Mouse (Mus musculus) embryonic facial prominence, embryonic 11.5 days (tissue): ENCODE measurements around the gene Fgfr2. TPM values are rescaled to one million over a fixed set of nuclear protein-coding genes. Genes with fewer than 3 reads are reported as not detected.

Source experiments
- ATAC-seq: fragments of 200-750 bp; cut with Nextera tagmentation; replicated peaks from 2 replicates; pipeline ENCODE4 v1.8.0; 2017; ENCODE audit warnings: low read depth; ENCODE audit not compliant: insufficient number of reproducible peaks, low FRiP score, low TSS enrichment
- DNase-seq: peaks from one replicate; pipeline ENCODE4 v3.0.0-alpha.2; 2015; ENCODE audit warnings: low spot score
- H3K27ac ChIP-seq: fragments of 300-500 bp; sonication (generic); replicated peaks from 2 replicates; pipeline ENCODE4 v1.5.1; 2014; ENCODE audit warnings: mild to moderate bottlenecking, low read depth, low read length, control low read depth
- H3K27me3 ChIP-seq: fragments of 300-500 bp; sonication (generic); 2 replicates; pipeline ENCODE4 v1.6.1; 2014; ENCODE audit warnings: mild to moderate bottlenecking, low read length, moderate library complexity, mixed read lengths; ENCODE audit not compliant: control insufficient read depth, insufficient read depth
- H3K36me3 ChIP-seq: fragments of 300-500 bp; sonication (generic); replicated peaks from 2 replicates; pipeline ENCODE4 v1.6.1; 2014; ENCODE audit warnings: low read depth, mild to moderate bottlenecking, low read length, moderate library complexity, mixed read lengths; ENCODE audit not compliant: control insufficient read depth, insufficient read depth
- H3K4me1 ChIP-seq: fragments of 300-500 bp; sonication (generic); 2 replicates; pipeline ENCODE4 v1.6.1; 2014; ENCODE audit warnings: low read length, mixed read lengths; ENCODE audit not compliant: control insufficient read depth, insufficient read depth
- H3K4me2 ChIP-seq: fragments of 300-500 bp; sonication (generic); 2 replicates; pipeline ENCODE4 v1.6.1; 2014; ENCODE audit warnings: low read depth, mild to moderate bottlenecking, control low read depth, low read length, moderate library complexity
- H3K4me3 ChIP-seq: fragments of 300-500 bp; sonication (generic); 2 replicates; pipeline ENCODE4 v1.5.1; 2014; ENCODE audit warnings: low read depth, low read length, control low read depth
- H3K9ac ChIP-seq: fragments of 300-500 bp; sonication (generic); replicated peaks from 2 replicates; pipeline ENCODE4 v1.6.1; 2014; ENCODE audit warnings: mild to moderate bottlenecking, control low read depth, low read length
- H3K9me3 ChIP-seq: fragments of 300-500 bp; sonication (generic); replicated peaks from 2 replicates; pipeline ENCODE4 v1.6.1; 2016; ENCODE audit warnings: mild to moderate bottlenecking, low read length, inconsistent platforms, mixed read lengths; ENCODE audit not compliant: control insufficient read depth
- WGBS: fragments of 180-500 bp; shearing (Covaris S2); extraction: QIAGEN DNeasy Blood & Tissue Kit; methylation state at CpG from one replicate; pipeline ENCODE4 v1.1.7; 2014; 5-methylcytosine and 5-hydroxymethylcytosine counted together
- polyA plus RNA-seq: library from polyadenylated mRNA; unstranded; fragments of >200 nt; fragmentation: Nextera tagmentation; extraction: Ambion mirVana; gene quantifications from 2 replicates; pipeline ENCODE4 v1.2.1, GENCODE M21; 2014

Fgfr2 gene
- polyA plus RNA-seq, 1 experiment from 2014 or later, result 75.6 TPM

DNA sequence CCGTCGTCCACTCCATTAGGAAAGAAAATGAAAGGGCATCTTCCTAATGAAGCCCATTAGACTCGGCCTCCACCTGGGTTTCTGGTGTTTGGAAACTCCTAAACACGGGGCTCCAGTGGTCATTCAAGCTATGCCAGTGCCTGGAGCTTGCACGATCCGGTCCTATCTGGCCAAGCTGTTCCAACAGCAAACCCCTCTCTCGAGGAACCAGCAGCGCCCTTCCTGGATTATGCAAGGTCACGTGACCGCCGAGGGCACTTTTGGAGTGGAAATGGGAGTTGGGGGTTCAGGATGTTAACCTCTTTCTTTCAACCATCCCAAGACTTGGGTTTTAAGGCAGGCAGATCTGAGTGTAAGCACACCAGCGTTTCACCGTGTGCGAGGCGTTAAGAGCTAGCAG is 7.3 kb downstream of the Fgfr2 start:
- 10% methylated on average over 15 of the region's 15 CpGs for WGBS
- DNase-seq, result peak; percentile 71
- peaks cover 16% of the 10 kb centered on the region for H3K4me1 ChIP-seq

DNA sequence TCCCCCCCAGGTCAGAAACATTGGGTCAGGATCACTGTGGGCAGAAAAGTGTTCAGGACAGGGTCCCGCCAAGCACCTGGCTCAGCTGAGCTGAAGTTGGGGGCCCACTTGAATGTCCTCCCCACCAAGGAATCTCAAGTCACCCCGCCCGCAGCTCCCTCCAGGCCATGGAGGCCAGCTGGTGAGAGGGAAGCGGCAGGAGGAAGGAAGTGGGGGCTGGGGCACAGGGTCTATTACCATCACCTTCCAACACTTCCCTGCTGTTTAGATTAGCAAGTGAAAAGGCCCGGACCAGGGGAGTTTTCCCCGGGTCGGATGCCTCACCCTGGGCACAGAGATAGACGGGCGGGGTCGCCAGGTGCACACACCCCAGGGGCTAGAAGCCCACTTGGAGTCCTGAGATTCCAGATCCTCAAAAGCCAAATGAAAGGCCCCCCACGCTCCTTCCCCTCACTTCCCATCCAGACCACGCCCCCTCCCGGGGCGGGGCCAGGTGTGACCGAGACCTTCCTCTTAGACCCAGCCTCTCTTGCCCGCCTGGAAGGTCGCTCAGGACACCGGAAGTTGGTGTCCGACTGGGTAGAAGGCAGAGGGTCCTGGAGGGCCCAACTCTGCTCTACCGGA is 8.2 kb downstream of the Fgfr2 start:
- no peaks in the 10 kb centered on the region for H3K27me3 ChIP-seq
- H3K9me3 ChIP-seq, result no peaks in the 10 kb centered on the region
- no peak for ATAC-seq
- no peak overlapping the region for H3K27ac ChIP-seq
- no peak overlapping the region for H3K9ac ChIP-seq
- no peak overlapping the region for H3K4me3 ChIP-seq
- peak; percentile 51 for DNase-seq
- H3K4me1 ChIP-seq, result peaks cover 16% of the 10 kb centered on the region
- H3K4me2 ChIP-seq, result peak overlapping the region; percentile 34
- WGBS, result 11% methylated on average over 19 of the region's 20 CpGs
- no peaks in the 10 kb centered on the region; the same call in 1 of the 2 replicates for H3K36me3 ChIP-seq

More for the DNA sequence above, 7.3 kb downstream of the Fgfr2 start:
- ATAC-seq, result no peak
- H3K4me2 ChIP-seq, result peak overlapping the region; percentile 13; the same call in 1 of the 2 replicates
- no peaks in the 10 kb centered on the region for H3K9me3 ChIP-seq
- no peak overlapping the region for H3K27ac ChIP-seq
- 0 out of 2 replicates have a peak overlapping the region, but pooled peaks have one; percentile 6 for H3K4me3 ChIP-seq
- no peaks in the 10 kb centered on the region; the same call in 1 of the 2 replicates for H3K36me3 ChIP-seq
- H3K9ac ChIP-seq, result no peak overlapping the region
- no peaks in the 10 kb centered on the region for H3K27me3 ChIP-seq

- H3K36me3 ChIP-seq, result no peaks in the 10 kb centered on the region; the same call in 1 of the 2 replicates
- 73% methylated on average over 8 of the region's 8 CpGs for WGBS
- no peak for ATAC-seq
- H3K4me1 ChIP-seq, result peaks cover 16% of the 10 kb centered on the region
- H3K9me3 ChIP-seq, result no peaks in the 10 kb centered on the region
- H3K27me3 ChIP-seq, result no peaks in the 10 kb centered on the region
- DNase-seq, result no peak
- H3K4me2 ChIP-seq, result no peak overlapping the region
- H3K27ac ChIP-seq, result no peak overlapping the region
- no peak overlapping the region for H3K9ac ChIP-seq
- H3K4me3 ChIP-seq, result no peak overlapping the region
Observed at GRCm38 (mm10) chr7:133113185-133113895, 9.8 kb downstream of the Fgfr2 start.

DNA sequence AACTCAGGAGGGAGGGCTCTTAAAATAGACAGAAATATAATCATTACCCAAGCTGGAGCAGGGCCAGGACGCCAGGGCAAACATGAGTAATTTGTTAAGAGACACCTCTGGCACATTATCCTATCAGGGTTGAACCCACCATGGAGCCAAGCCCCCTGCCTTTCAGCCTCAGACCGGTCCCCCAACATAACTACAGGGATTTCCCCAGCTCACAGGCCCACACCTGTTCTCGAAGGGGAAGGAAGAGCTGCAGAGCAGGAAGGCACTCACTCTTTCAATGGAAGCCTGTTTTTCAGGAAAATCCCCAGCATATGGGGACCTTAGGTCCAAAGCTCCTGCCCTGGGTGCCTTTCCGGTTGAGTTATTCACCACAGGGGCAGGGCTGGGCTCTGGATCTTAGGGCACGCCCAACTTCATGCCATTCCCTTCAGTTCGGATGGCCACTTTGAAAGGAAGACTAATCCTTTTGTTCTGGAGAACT is 10.8 kb downstream of the Fgfr2 start:
- peaks cover 16% of the 10 kb centered on the region for H3K4me1 ChIP-seq
- H3K4me3 ChIP-seq, result no peak overlapping the region
- DNase-seq (peak; percentile 49), ATAC-seq (0 out of 2 replicates have a peak, but pooled peaks have one; percentile 55)
- 15% methylated on average over 6 of the region's 6 CpGs for WGBS
- H3K27ac ChIP-seq, result no peak overlapping the region
- no peaks in the 10 kb centered on the region for H3K9me3 ChIP-seq
- H3K27me3 ChIP-seq, result no peaks in the 10 kb centered on the region
- no peak overlapping the region for H3K9ac ChIP-seq
- H3K4me2 ChIP-seq, result no peak overlapping the region
- no peaks in the 10 kb centered on the region; the same call in 1 of the 2 replicates for H3K36me3 ChIP-seq

DNA sequence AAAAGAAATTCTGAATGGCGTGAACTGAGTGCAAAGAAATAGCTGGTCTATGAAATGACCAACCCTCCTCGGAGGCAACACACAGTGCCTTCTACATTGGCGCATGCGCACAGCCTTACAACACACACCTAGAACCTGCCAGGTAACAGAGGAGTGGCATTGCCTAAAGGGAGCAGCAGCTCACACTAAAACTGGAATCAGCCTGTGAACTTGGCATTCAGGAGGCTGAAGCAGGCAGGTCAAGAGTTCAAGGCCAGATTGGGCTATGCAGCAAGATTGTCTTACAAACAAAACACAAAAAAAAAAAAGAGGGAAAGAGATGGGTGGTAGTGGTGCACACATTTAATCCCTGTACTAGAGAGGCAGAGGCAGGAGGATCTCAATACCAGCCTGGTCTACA is 13.7 kb downstream of the Fgfr2 start:
- WGBS, result 96% methylated on average over 4 of the region's 4 CpGs
- peaks cover 1% of the 10 kb centered on the region for H3K4me1 ChIP-seq

DNA sequence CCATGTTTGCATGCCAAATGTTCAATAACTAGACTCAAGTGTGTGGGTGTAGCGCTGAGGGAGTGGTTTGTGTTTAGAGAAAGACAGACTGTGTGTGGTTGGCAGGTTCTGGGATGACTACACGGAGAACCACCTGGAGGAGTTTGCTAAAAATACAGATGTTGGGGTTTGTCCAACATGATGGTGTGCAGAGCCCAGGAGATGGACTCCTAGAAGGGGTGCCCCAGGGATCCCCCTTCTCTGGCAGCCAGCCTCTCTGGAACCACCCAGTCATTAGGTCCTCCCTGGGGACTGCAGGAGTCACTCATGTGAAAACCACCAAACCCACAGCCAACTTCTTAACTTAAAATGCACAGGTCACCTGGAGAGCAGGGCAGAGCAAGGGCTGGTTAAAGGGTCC is 14.5 kb downstream of the Fgfr2 start:
- no peak overlapping the region for H3K4me2 ChIP-seq
- no peak overlapping the region for H3K27ac ChIP-seq
- 92% methylated on average over 2 of the region's 2 CpGs for WGBS
- no peaks in the 10 kb centered on the region for H3K9me3 ChIP-seq
- no peak overlapping the region for H3K9ac ChIP-seq
- H3K27me3 ChIP-seq, result no peaks in the 10 kb centered on the region
- H3K4me1 ChIP-seq, result no peaks in the 10 kb centered on the region
- no peak for ATAC-seq
- no peak for DNase-seq
- no peak overlapping the region for H3K4me3 ChIP-seq
- H3K36me3 ChIP-seq, result no peaks in the 10 kb centered on the region; the same call in 1 of the 2 replicates

More for the DNA sequence above, 13.7 kb downstream of the Fgfr2 start:
- DNase-seq (no peak), ATAC-seq (no peak)
- H3K27ac ChIP-seq, result no peak overlapping the region
- H3K4me3 ChIP-seq, result no peak overlapping the region
- H3K27me3 ChIP-seq, result no peaks in the 10 kb centered on the region
- no peak overlapping the region for H3K4me2 ChIP-seq
- no peak overlapping the region for H3K9ac ChIP-seq
- no peaks in the 10 kb centered on the region for H3K9me3 ChIP-seq
- no peaks in the 10 kb centered on the region; the same call in 1 of the 2 replicates for H3K36me3 ChIP-seq

GRCm38 (mm10) chr7:133102578-133102977 is 20.6 kb downstream of the Fgfr2 start:
- Histone ChIP-seq H3K4me2 (no peak overlapping the region), H3K4me3 (no peak overlapping the region), H3K36me3 (no peaks in the 10 kb centered on the region), H3K9me3 (no peaks in the 10 kb centered on the region), H3K27me3 (no peaks in the 10 kb centered on the region), H3K27ac (no peak overlapping the region), H3K4me1 (no peaks in the 10 kb centered on the region), H3K9ac (no peak overlapping the region)
- ATAC-seq, result no peak
- WGBS, result 73% methylated on average over 3 of the region's 3 CpGs
- DNase-seq, result no peak

DNA sequence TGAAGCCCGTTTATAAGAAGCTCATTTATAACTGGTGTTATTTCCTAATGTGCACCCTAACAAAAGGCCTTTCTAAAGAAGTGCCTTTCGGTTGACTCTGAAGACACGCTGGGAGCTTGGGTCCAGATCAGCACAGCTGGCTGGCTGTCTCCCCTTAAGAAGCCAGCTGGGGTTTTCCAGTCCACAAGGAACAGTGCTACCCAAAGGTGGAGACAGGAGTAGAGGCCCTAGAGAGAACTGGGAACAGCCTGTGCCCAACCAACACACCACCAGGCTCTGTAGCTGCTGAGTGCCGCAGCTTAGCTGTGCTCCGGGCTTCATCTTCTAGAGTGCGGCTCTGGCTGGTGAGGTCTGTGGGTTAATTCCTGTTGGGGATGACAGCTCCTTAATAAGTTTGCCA is 22.1 kb downstream of the Fgfr2 start:
- H3K36me3 ChIP-seq, result no peaks in the 10 kb centered on the region
- H3K4me2 ChIP-seq, result no peak overlapping the region
- no peak overlapping the region for H3K27ac ChIP-seq
- no peaks in the 10 kb centered on the region for H3K4me1 ChIP-seq
- H3K9me3 ChIP-seq, result no peaks in the 10 kb centered on the region
- no peak overlapping the region for H3K9ac ChIP-seq
- DNase-seq, result no peak
- 90% methylated on average over 6 of the region's 6 CpGs for WGBS
- H3K4me3 ChIP-seq, result no peak overlapping the region
- no peak for ATAC-seq
- no peaks in the 10 kb centered on the region for H3K27me3 ChIP-seq
